Comparison of ENCODE assay signal across 11 mouse cellular contexts in the genomic region with DNA sequence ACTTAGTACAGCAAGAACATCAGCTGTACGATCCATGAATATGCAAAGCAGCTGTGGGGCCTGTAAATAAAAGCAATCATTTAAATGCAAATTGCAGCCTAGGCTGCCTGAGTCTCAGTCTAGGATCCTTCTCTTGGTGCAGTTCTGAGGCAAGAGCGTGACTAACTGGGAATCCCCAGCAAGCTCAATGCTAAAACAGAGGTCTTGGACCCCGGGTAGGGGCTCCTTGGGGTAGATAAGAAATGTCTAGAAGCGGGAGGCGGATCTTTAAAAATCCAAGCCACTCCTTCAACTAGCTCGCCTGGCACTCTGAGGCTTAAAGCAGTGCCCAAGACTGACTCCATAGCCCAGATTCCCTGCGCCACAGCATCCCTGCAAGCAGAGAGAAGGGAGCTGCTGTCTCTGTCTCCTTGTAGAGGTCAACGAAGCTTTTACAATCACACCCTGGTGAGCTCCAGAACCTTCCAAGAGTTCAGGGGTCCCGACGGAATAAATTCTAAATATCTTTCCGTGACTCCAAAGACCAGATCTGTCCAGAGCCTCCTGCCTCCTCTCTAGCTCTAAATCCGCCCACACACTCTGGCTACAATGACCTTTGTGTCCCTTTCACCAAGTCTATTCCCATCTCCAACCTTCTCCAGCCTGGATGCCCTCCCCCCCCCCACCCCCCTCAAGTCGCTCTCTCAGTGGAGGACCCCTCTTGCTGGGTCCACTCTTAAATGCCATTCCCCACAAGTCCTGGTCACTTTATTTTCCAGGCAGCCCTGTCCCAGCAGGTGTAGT. TPM values are rescaled to one million over a fixed set of nuclear protein-coding genes. Genes with fewer than 3 reads are reported as not detected.
A peak's percentile ranks its signal among the peaks of the same experiment; 100 is the strongest.
DNase-seq lines count a peak whose midpoint lies in the region; ATAC-seq and TF ChIP-seq lines count a peak whose summit lies in the region.
"Had no signal": no experiment of that assay in that cellular context is flagged by ENCODE, and none has a peak within 500 bp of the region (broad histone marks: within the 10 kb centered on the region; RNA-seq: fewer than 3 reads in every experiment).

No protein-coding gene starts in this region.

- H3K9ac ChIP-seq in heart, postnatal 0 days (replicated peaks; ENCODE audit: low read depth, low read length): no peak overlapping the region
- H3K9ac ChIP-seq in forebrain, embryonic 15.5 days (replicated peaks): peak overlapping the region; percentile 72
- H3K9ac ChIP-seq in midbrain, embryonic 15.5 days: no peak overlapping the region

- H3K27me3 ChIP-seq in heart, postnatal 0 days (ENCODE audit: control insufficient read depth, insufficient read depth, low read length): no peaks in the 10 kb centered on the region
- no peaks in the 10 kb centered on the region for H3K27me3 ChIP-seq in forebrain, embryonic 15.5 days
- H3K27me3 ChIP-seq in midbrain, embryonic 15.5 days (replicated peaks): no peaks in the 10 kb centered on the region

- peak overlapping the region; percentile 76 for H3K4me2 ChIP-seq in heart, postnatal 0 days (ENCODE audit: low read depth, low read length)
- peak overlapping the region; percentile 90 for H3K4me2 ChIP-seq in forebrain, embryonic 15.5 days (replicated peaks)
- peak overlapping the region; percentile 83 for H3K4me2 ChIP-seq in midbrain, embryonic 15.5 days

- H3K4me3 ChIP-seq in heart, postnatal 0 days (ENCODE audit: low read depth, low read length): peak overlapping the region; percentile 56
- peak overlapping the region; percentile 68 for H3K4me3 ChIP-seq in forebrain, embryonic 15.5 days
- peak overlapping the region; percentile 45 for H3K4me3 ChIP-seq in midbrain, embryonic 15.5 days

- TF ChIP-seq EP300 in heart, postnatal 0 days (IDR thresholded peaks at IDR 0.05; ENCODE audit: low read depth): no peak

- intact Hi-C loops in heart, postnatal 14 days (cut with DNase I): loop anchor here (5.0 to 10.0 kb wide), 2 partner anchors 398 to 866 kb away; partner anchors contain the start of genes Arl6ip1 and Tmc5
- intact Hi-C loops in left cerebral cortex, postnatal 36 days (cut with DNase I): loop anchor here (2.0 to 10.0 kb wide), 3 partner anchors 36 to 138 kb away; partner anchors contain the start of gene Iqck

- no peak for ATAC-seq in heart, postnatal 0 days (ENCODE audit: insufficient read depth, low read depth)
- ATAC-seq in forebrain, embryonic 15.5 days (replicated peaks): 0 out of 2 replicates have a peak, but pooled peaks have one; percentile 11
- 0 out of 2 replicates have a peak, but pooled peaks have one; percentile 2 for ATAC-seq in midbrain, embryonic 15.5 days (replicated peaks)
- ATAC-seq: activated CD4-positive, CD25-positive, alpha-beta regulatory T cell, adult 4 months had no signal

- DNase-seq in heart, postnatal 0 days (ENCODE audit: low spot score): no peak
- DNase-seq in heart, postnatal 14 days: no peak
- DNase-seq in ZHBTc4 (ENCODE audit: low read depth, low spot score): peak; percentile 83
- DNase-seq in adrenal gland, adult 18-20 months (ENCODE audit: low spot score in 2 of 2): no peak
- DNase-seq in layer of hippocampus, adult 18-20 months (ENCODE audit: low spot score in 2 of 2): no peak
- DNase-seq in left cerebral cortex, postnatal 36 days (ENCODE audit: low spot score in 2 of 2): no peak
- DNase-seq: kidney, postnatal 36 days; retina, postnatal 1 day had no signal

- peaks cover 37% of the 10 kb centered on the region for H3K4me1 ChIP-seq in heart, postnatal 0 days (ENCODE audit: control insufficient read depth, insufficient read depth)
- peaks cover 65% of the 10 kb centered on the region for H3K4me1 ChIP-seq in forebrain, embryonic 15.5 days
- H3K4me1 ChIP-seq in midbrain, embryonic 15.5 days: peaks cover 55% of the 10 kb centered on the region

- H3K36me3 ChIP-seq in heart, postnatal 0 days (replicated peaks; ENCODE audit: control insufficient read depth, insufficient read depth, low read length): no peaks in the 10 kb centered on the region
- H3K36me3 ChIP-seq in forebrain, embryonic 15.5 days: no peaks in the 10 kb centered on the region
- H3K36me3 ChIP-seq in midbrain, embryonic 15.5 days (replicated peaks): no peaks in the 10 kb centered on the region

- H3K27ac ChIP-seq in heart, postnatal 0 days (ENCODE audit: low read depth): peak overlapping the region; percentile 37
- peak overlapping the region; percentile 82 for H3K27ac ChIP-seq in forebrain, embryonic 15.5 days (replicated peaks)
- peak overlapping the region; percentile 68 for H3K27ac ChIP-seq in midbrain, embryonic 15.5 days

- H3K9me3 ChIP-seq in heart, postnatal 0 days (replicated peaks; ENCODE audit: control insufficient read depth, low read length): no peaks in the 10 kb centered on the region
- no peaks in the 10 kb centered on the region for H3K9me3 ChIP-seq in forebrain, embryonic 15.5 days
- no peaks in the 10 kb centered on the region for H3K9me3 ChIP-seq in midbrain, embryonic 15.5 days

- no peak for TF ChIP-seq CTCF in heart, postnatal 0 days (IDR thresholded peaks at IDR 0.05; ENCODE audit: low read depth)

- 46% methylated on average over 13 of the region's 13 CpGs for WGBS in heart, postnatal 0 days
- WGBS in forebrain, embryonic 15.5 days: 13% methylated on average over 13 of the region's 13 CpGs
- 12% methylated on average over 13 of the region's 13 CpGs for WGBS in midbrain, embryonic 15.5 days

RNA-seq across cellular contexts. Expression of gene Gprc5b, which starts 2.2 kb away (rescaled TPM):
- total RNA-seq in heart, postnatal 0 days (2014; rRNA removed; ENCODE audit: low replicate concordance): 33.2 and 39.7 TPM in 2 replicates
- 3.6 and 3.9 TPM in 2 replicates for polyA plus RNA-seq in heart, postnatal 0 days (2015; fragmentation: Nextera tagmentation; extraction: Ambion mirVana)
- total RNA-seq in heart, postnatal 14 days (2021): 10 to 100 TPM; 17.8 to 20.4 TPM
- 6.5 and 7.3 TPM in 2 replicates for polyA plus RNA-seq in forebrain, embryonic 15.5 days (2015; fragmentation: Nextera tagmentation; extraction: Ambion mirVana)
- 6.1 TPM in 2 replicates for polyA plus RNA-seq in midbrain, embryonic 15.5 days (2015; fragmentation: Nextera tagmentation; extraction: Ambion mirVana)
- 100 to 1,000 TPM; 143 to 170 TPM for total RNA-seq in adrenal gland, adult 18-20 months (2021)
- total RNA-seq in layer of hippocampus, adult 18-20 months (2021): 100 to 1,000 TPM; 139 to 155 TPM
- total RNA-seq in left cerebral cortex, postnatal 36 days (2021): 100 to 1,000 TPM in 1 of 2 experiments, 10 to 100 TPM in 1; 92.8 to 104 TPM
